ENCODE assay signal across 9 mouse cellular contexts in genomic region chr11:72446311-72447105, GRCm38 (mm10). TPM values are rescaled to one million over a fixed set of nuclear protein-coding genes. Genes with fewer than 3 reads are reported as not detected.
A peak's percentile ranks its signal among the peaks of the same experiment; 100 is the strongest.
DNase-seq lines count a peak whose midpoint lies in the region; ATAC-seq and TF ChIP-seq lines count a peak whose summit lies in the region.
"Had no signal": no experiment of that assay in that cellular context is flagged by ENCODE, and none has a peak within 500 bp of the region (broad histone marks: within the 10 kb centered on the region; RNA-seq: fewer than 3 reads in every experiment).

No protein-coding gene starts in this region.

- no peak overlapping the region for H3K9ac ChIP-seq in liver, adult 2 months (ENCODE audit: low read depth, low read length)
- H3K9ac ChIP-seq in liver, embryonic 11.5 days (ENCODE audit: low read depth, low read length): no peak overlapping the region
- no peak overlapping the region for H3K9ac ChIP-seq in lung, embryonic 16.5 days (ENCODE audit: low read length)
- H3K9ac ChIP-seq in stomach, postnatal 0 days (ENCODE audit: low read length): no peak overlapping the region

- H3K4me3 ChIP-seq in liver, adult 2 months (ENCODE audit: insufficient read depth, low read depth, low read length): no peak overlapping the region
- no peak overlapping the region for H3K4me3 ChIP-seq in liver, embryonic 11.5 days (ENCODE audit: low read depth, low read length)
- no peak overlapping the region for H3K4me3 ChIP-seq in lung, embryonic 16.5 days (ENCODE audit: low read length)
- H3K4me3 ChIP-seq in stomach, postnatal 0 days (ENCODE audit: low read depth, low read length): no peak overlapping the region

- H3K27ac ChIP-seq in liver, adult 2 months (replicated peaks; ENCODE audit: insufficient read depth, low read depth, low read length): no peak overlapping the region
- H3K27ac ChIP-seq in liver, embryonic 11.5 days (ENCODE audit: low read depth, low read length): no peak overlapping the region
- no peak overlapping the region for H3K27ac ChIP-seq in lung, embryonic 16.5 days (ENCODE audit: low read length)
- no peak overlapping the region for H3K27ac ChIP-seq in stomach, postnatal 0 days (replicated peaks)

- WGBS in liver, adult 2 months: 90% methylated on average over 6 of the region's 6 CpGs
- 81% methylated on average over 6 of the region's 6 CpGs for WGBS in liver, embryonic 11.5 days
- 90% methylated on average over 6 of the region's 6 CpGs for WGBS in lung, embryonic 16.5 days
- 84% methylated on average over 6 of the region's 6 CpGs for WGBS in stomach, postnatal 0 days

- H3K79me2 ChIP-seq in liver, adult 2 months (ENCODE audit: control insufficient read depth, insufficient read depth, low read length): peaks cover 6% of the 10 kb centered on the region; the same call in 1 of the 2 replicates

- H3K9me3 ChIP-seq in liver, embryonic 11.5 days (ENCODE audit: control insufficient read depth, low read length): no peaks in the 10 kb centered on the region
- H3K9me3 ChIP-seq in lung, embryonic 16.5 days (ENCODE audit: control insufficient read depth, low read length): no peaks in the 10 kb centered on the region
- no peaks in the 10 kb centered on the region for H3K9me3 ChIP-seq in stomach, postnatal 0 days (ENCODE audit: control insufficient read depth, low read length)

- DNase-seq in cerebellum, postnatal 10 days: peak; percentile 62 to 72
- no peak for DNase-seq in cerebellum, adult 9-11 months
- peak; percentile 53 for DNase-seq in liver, adult 2 months (ENCODE audit: extremely low read depth, low read depth, low spot score)
- DNase-seq in liver, embryonic 11.5 days (ENCODE audit: low spot score): no peak
- DNase-seq in c-Kit-positive CD71-negative TER-119-negative erythroid progenitor cells, embryonic 14.5 days (ENCODE audit: low read depth): peak; percentile 58
- DNase-seq in stomach, postnatal 0 days (ENCODE audit: low spot score): peak; percentile 64
- DNase-seq in ovary, adult 18-20 months (ENCODE audit: low spot score): no peak

- no peak for TF ChIP-seq POLR2A in liver, adult 2 months (IDR thresholded peaks at IDR 0.05; ENCODE audit: extremely low read depth, insufficient read depth, low read length)

- no peak for TF ChIP-seq EP300 in stomach, postnatal 0 days (optimal IDR thresholded peaks at IDR 0.05)

- H3K4me1 ChIP-seq in liver, adult 2 months (ENCODE audit: control insufficient read depth, insufficient read depth, low read length): peaks cover 4% of the 10 kb centered on the region
- H3K4me1 ChIP-seq in liver, embryonic 11.5 days (replicated peaks; ENCODE audit: control insufficient read depth, insufficient read depth, low read length): peaks cover 20% of the 10 kb centered on the region
- peaks cover 9% of the 10 kb centered on the region for H3K4me1 ChIP-seq in lung, embryonic 16.5 days (replicated peaks; ENCODE audit: control insufficient read depth, insufficient read depth, low read length)
- peaks cover 3% of the 10 kb centered on the region; the same call in 1 of the 2 replicates for H3K4me1 ChIP-seq in stomach, postnatal 0 days (replicated peaks; ENCODE audit: control insufficient read depth, insufficient read depth)

- H3K27me3 ChIP-seq in liver, adult 2 months (ENCODE audit: control insufficient read depth, insufficient read depth, low read length): no peaks in the 10 kb centered on the region
- H3K27me3 ChIP-seq in liver, embryonic 11.5 days (replicated peaks; ENCODE audit: control insufficient read depth, insufficient read depth, low read length): no peaks in the 10 kb centered on the region
- no peaks in the 10 kb centered on the region for H3K27me3 ChIP-seq in lung, embryonic 16.5 days (ENCODE audit: control insufficient read depth, insufficient read depth, low read depth, low read length)
- H3K27me3 ChIP-seq in stomach, postnatal 0 days (ENCODE audit: control insufficient read depth, insufficient read depth, low read length): no peaks in the 10 kb centered on the region

- H3K36me3 ChIP-seq in liver, adult 2 months (ENCODE audit: control insufficient read depth, insufficient read depth, low read length): peaks cover 40% of the 10 kb centered on the region
- H3K36me3 ChIP-seq in liver, embryonic 11.5 days (ENCODE audit: control insufficient read depth, insufficient read depth, low read length): peaks cover 86% of the 10 kb centered on the region
- H3K36me3 ChIP-seq in lung, embryonic 16.5 days (ENCODE audit: control insufficient read depth, insufficient read depth, low read length): peaks cover 85% of the 10 kb centered on the region
- peaks cover 66% of the 10 kb centered on the region for H3K36me3 ChIP-seq in stomach, postnatal 0 days (ENCODE audit: control insufficient read depth, insufficient read depth, low read length)

- no peak; the same call in 1 of the 2 replicates for ATAC-seq in liver, embryonic 11.5 days (replicated peaks; ENCODE audit: low FRiP score)
- peak; percentile 4; the same call in 1 of the 2 replicates for ATAC-seq in lung, embryonic 16.5 days (ENCODE audit: low read depth)
- no peak for ATAC-seq in stomach, postnatal 0 days (ENCODE audit: low FRiP score, low TSS enrichment)

- TF ChIP-seq CTCF in liver, adult 2 months (IDR thresholded peaks at IDR 0.05; ENCODE audit: low read depth, low read length): peak; percentile 81
- peak; percentile 78 for TF ChIP-seq CTCF in stomach, postnatal 0 days (IDR thresholded peaks at IDR 0.05; ENCODE audit: low read depth)

- H3K4me2 ChIP-seq in liver, embryonic 11.5 days: no peak overlapping the region
- no peak overlapping the region for H3K4me2 ChIP-seq in lung, embryonic 16.5 days (ENCODE audit: low read depth, low read length)
- H3K4me2 ChIP-seq in stomach, postnatal 0 days (replicated peaks; ENCODE audit: low read depth): no peak overlapping the region

RNA-seq across cellular contexts. Expression of gene Mybbp1a, which starts 5.4 kb away (rescaled TPM):
- total RNA-seq in liver, adult 2 months (2014; rRNA removed): 13.7 and 18.8 TPM in 2 replicates
- polyA plus RNA-seq in liver, adult 2 months (2012; rRNA removed): 14.8 and 21.6 TPM in 2 replicates
- 263 and 272 TPM in 2 replicates for polyA plus RNA-seq in liver, embryonic 11.5 days (2014; fragmentation: Nextera tagmentation; extraction: Ambion mirVana)
- 106 and 126 TPM in 2 replicates for polyA plus RNA-seq in lung, embryonic 16.5 days (2015; fragmentation: Nextera tagmentation; extraction: Ambion mirVana)
- 52.2 and 57.6 TPM in 2 replicates for polyA plus RNA-seq in stomach, postnatal 0 days (2015; fragmentation: Nextera tagmentation; extraction: Ambion mirVana)

RNA-seq across cellular contexts. Expression of gene Ggt6, which starts 11.2 kb away (rescaled TPM):
- total RNA-seq in liver, adult 2 months (2014; rRNA removed): 13.6 and 16.2 TPM in 2 replicates
- polyA plus RNA-seq in liver, adult 2 months (2012; rRNA removed): 33.7 and 44.3 TPM in 2 replicates
- not detected in 2 replicates for polyA plus RNA-seq in liver, embryonic 11.5 days (2014; fragmentation: Nextera tagmentation; extraction: Ambion mirVana)
- 0.19 TPM in 1 of 2 replicates, not detected in the other for polyA plus RNA-seq in lung, embryonic 16.5 days (2015; fragmentation: Nextera tagmentation; extraction: Ambion mirVana)
- polyA plus RNA-seq in stomach, postnatal 0 days (2015; fragmentation: Nextera tagmentation; extraction: Ambion mirVana): 12.9 and 13.0 TPM in 2 replicates
- total RNA-seq: heart, postnatal 10 days had no signal

RNA-seq across cellular contexts. Expression of gene Smtnl2, which starts 35.0 kb away (rescaled TPM):
- total RNA-seq in liver, adult 2 months (2014; rRNA removed): 0.47 and 0.55 TPM in 2 replicates
- polyA plus RNA-seq in liver, adult 2 months (2012; rRNA removed): 0.43 and 0.93 TPM in 2 replicates
- polyA plus RNA-seq in liver, embryonic 11.5 days (2014; fragmentation: Nextera tagmentation; extraction: Ambion mirVana): 22.9 and 24.8 TPM in 2 replicates
- 133 and 136 TPM in 2 replicates for polyA plus RNA-seq in lung, embryonic 16.5 days (2015; fragmentation: Nextera tagmentation; extraction: Ambion mirVana)
- polyA plus RNA-seq in stomach, postnatal 0 days (2015; fragmentation: Nextera tagmentation; extraction: Ambion mirVana): 25.8 and 26.9 TPM in 2 replicates

RNA-seq across cellular contexts. Expression of gene Spns2, which starts 43.2 kb away (rescaled TPM):
- 25.4 and 41.1 TPM in 2 replicates for total RNA-seq in liver, adult 2 months (2014; rRNA removed)
- polyA plus RNA-seq in liver, adult 2 months (2012; rRNA removed): 47.3 and 65.1 TPM in 2 replicates
- 20.0 and 21.0 TPM in 2 replicates for polyA plus RNA-seq in liver, embryonic 11.5 days (2014; fragmentation: Nextera tagmentation; extraction: Ambion mirVana)
- polyA plus RNA-seq in lung, embryonic 16.5 days (2015; fragmentation: Nextera tagmentation; extraction: Ambion mirVana): 3.1 and 3.2 TPM in 2 replicates
- polyA plus RNA-seq in stomach, postnatal 0 days (2015; fragmentation: Nextera tagmentation; extraction: Ambion mirVana): 23.6 and 29.6 TPM in 2 replicates

Comparison
In these comparisons a context has a peak if more than half of its experiments do, and no peak if none do; other contexts are left out.
1. DNase-seq: peak in cerebellum, postnatal 10 days (2 of 2), liver, adult 2 months (single experiment), c-Kit-positive CD71-negative TER-119-negative erythroid progenitor cells, embryonic 14.5 days (single experiment) and stomach, postnatal 0 days (single experiment); none in cerebellum, adult 9-11 months (single experiment), liver, embryonic 11.5 days (single experiment) and ovary, adult 18-20 months (single experiment).
2. RNA of gene Ggt6, which starts 11.2 kb away (polyA plus RNA-seq): 33.7 to 44.3 TPM in liver, adult 2 months and 12.9 to 13.0 TPM in stomach, postnatal 0 days; 0.19 TPM in lung, embryonic 16.5 days and not detected in liver, embryonic 11.5 days; every median in the first group is over 10 times any median in the second.
3. RNA of gene Smtnl2, which starts 35.0 kb away (polyA plus RNA-seq): 133 to 136 TPM in lung, embryonic 16.5 days, 25.8 to 26.9 TPM in stomach, postnatal 0 days and 22.9 to 24.8 TPM in liver, embryonic 11.5 days; 0.43 to 0.93 TPM in liver, adult 2 months; every median in the first group is over 10 times any median in the second.